Mouse (Mus musculus): Measurements from ENCODE around the gene Nkx2-3.
A peak's percentile ranks its signal among the peaks of the same experiment; 100 is the strongest.

The Nkx2-3 gene

GRCm38 (mm10) chr19:43605666-43606551, 6.2 kb upstream of the Nkx2-3 start:
- no peak for DNase-seq

GRCm38 (mm10) chr19:43606552-43607530, 5.3 kb upstream of the Nkx2-3 start:
- no peak for DNase-seq

DNA sequence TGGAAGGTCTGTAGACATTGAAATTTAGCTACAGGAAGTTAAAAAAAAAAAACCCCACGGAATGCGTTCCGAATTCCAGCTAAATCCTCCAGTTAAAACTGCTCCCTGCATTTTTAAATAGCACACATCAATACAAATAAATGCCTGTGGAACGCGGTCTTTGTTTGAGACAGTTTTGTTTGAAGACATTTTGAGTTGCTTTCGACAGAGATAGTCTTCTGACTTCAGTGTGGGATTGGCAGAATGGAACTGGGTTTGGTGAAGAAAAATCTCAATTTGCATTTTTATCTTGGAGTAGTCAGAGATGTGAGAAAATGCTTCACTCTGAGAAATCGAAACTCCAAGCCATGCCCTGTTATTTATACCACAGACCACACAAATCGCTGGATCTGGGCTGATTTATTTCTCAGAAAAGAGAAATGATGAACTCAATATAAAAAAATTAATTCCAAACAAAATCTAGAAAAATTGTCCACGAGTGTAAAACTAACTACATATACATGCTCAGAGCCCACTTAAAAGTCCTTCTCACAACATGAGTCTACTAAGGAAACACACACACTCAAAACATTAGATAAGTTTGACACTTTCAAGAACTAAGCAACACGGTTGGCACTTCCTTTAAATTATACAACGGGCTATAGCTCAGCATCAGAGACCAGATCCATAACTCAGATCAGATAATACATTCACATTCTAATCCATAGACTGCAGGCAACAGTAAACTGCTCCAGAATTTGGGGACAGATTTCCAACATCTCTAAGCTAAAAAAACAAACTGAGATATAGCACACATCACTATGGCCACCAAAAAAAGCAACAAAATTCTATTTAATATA, 4.1 kb upstream of the Nkx2-3 start:
- DNase-seq: no peak

- DNase-seq: no peak
Measured at GRCm38 (mm10) chr19:43608711-43609457, 3.2 kb upstream of the Nkx2-3 start.

DNA sequence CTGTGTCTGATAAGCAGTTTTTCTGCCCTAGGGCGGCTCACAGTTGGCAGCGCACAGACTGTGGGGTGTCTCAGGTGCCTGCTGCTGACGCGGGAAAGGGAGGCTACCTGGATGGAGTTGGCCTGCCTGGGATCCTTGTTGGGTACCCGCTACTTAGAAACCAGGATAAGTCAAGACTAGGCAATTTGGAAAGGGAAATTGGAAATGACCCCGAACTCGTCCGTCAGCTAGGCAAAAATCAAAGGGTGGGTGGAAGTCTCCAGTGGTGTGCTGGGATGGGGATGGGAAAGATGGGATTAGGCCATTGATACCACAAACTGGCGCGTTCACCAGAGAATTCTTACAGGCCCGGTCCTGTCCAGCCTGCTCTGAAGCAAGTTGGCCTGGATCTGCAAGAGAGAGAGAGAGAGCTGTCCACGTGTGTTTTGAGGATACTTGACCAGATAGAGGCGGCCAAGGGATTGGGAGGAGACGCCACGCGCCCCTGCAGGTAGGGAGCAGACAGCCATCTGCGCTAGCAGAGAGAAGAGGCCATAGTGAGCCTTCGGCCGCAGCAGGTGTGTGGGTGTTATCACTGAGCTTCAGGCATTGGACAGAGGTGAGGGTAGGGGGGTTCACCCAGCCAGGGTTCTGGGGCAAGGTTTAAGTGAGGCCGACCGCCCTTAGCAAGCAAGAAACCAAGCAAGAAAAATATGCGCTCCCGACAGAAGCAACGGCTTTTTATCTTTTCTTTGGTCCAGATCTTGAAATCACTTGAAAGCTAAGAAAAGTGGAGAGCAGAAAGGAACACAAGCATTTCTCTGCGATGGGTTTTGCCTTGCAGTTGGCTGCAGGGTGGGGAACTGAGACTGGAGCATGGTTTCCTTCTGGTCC, 2.4 kb upstream of the Nkx2-3 start:
- DNase-seq: no peak

GRCm38 (mm10) chr19:43610341-43610848, 1.7 kb upstream of the Nkx2-3 start:
- DNase-seq: peak; percentile 31

GRCm38 (mm10) chr19:43611110-43611509, 1.0 kb upstream of the Nkx2-3 start:
- no peak for DNase-seq

GRCm38 (mm10) chr19:43611561-43611960, 564 bp upstream of the Nkx2-3 start:
- no peak for DNase-seq

- DNase-seq: no peak
Measured at GRCm38 (mm10) chr19:43612501-43612971, 411 bp downstream of the Nkx2-3 start.

GRCm38 (mm10) chr19:43613293-43614130, 1.4 kb downstream of the Nkx2-3 start:
- DNase-seq: no peak

DNA sequence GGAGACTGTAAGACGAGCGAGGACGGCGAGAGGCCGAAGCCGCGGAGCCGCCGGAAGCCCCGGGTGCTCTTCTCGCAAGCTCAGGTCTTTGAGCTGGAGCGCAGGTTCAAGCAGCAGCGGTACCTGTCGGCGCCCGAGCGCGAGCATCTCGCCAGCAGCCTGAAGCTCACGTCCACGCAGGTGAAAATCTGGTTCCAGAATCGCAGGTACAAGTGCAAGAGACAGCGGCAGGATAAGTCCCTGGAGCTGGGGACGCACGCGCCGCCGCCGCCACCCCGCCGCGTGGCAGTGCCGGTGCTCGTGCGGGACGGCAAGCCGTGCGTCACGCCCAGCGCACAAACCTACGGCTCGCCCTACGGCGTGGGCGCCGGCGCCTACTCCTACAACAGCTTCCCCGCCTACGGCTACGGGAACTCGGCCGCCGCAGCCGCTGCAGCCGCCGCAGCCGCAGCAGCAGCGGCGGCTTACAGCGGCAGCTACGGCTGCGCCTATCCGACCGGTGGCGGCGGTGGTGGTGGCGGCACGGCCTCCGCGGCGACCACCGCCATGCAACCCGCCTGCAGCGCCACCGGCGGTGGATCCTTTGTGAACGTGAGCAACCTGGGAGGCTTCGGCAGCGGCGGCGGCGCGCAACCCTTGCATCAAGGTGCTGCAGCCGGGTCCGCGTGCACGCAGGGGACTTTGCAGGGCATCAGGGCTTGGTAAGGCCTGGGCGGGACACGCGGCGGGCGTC, 2.4 kb downstream of the Nkx2-3 start:
- DNase-seq: peak; percentile 74

DNA sequence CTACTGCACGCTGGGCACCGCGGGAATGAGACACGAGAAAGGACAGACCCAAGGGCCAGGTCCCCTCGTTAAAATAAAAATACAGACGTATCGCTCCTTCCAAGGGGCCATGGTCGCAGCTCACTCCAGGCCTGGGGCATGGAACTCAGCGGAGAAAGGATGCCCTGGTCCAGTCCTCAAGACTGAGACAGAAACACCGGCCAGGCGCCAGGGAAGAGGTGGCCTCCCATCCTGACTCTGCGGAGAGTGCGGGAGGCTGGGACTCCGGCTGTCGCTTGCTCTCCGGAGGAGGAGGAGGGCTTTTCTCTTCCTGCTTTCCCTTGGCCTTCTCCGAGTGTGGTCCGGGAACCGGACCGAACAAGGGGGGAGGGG, 2.9 kb downstream of the Nkx2-3 start:
- DNase-seq: no peak

GRCm38 (mm10) chr19:43615571-43616414, 3.7 kb downstream of the Nkx2-3 start:
- no peak for DNase-seq

- DNase-seq: peak; percentile 34
Measured at GRCm38 (mm10) chr19:43616415-43616861, 4.3 kb downstream of the Nkx2-3 start.

DNA sequence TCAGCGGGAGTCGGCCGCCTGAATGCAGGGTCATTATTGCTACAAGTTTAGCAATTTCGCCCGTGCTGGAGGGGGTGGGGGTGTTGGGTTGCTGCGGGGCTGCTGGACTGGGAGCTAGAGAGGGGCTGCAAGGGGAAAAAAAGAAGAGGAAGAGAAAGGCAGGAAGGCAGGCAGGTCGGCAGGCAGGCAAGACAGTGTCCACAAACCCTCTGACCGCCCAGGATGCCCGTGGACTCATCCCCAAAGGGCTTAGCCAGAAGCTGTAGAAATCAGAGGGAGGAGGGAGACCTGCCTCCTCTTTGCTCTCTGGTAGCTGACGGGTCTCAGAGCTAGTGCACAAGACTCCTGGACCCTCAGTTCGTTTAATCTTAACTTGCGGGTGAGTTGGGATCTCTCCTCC, 4.8 kb downstream of the Nkx2-3 start:
- no peak for DNase-seq

DNA sequence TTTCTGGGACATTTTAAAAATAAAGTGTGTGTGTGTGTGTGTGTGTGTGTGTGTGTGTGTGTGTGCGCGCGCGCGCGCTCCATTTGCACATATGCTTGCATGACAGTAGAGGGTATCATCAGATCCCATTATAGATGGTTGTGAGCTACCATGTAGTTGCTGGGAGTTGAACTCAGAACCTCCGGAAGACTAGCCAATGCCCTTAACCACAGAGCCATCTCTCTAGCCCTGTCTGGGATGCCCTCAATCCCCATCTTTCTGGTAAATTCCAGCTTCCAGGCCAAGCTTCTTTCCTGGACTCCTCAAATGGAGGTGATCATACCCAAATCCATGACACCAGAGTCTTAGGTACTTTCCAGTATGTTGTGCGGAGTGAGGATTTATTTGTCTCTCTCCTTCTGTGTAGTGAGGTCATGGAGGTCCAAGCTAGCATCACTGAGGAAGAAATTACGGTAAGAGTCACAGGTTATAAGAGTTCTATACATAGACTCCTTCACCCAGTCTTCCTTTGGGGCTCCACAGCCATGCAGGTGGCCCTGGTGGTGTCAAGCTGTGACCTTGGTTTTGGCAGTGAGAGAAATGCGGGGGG, 5.7 kb downstream of the Nkx2-3 start:
- DNase-seq: no peak

GRCm38 (mm10) chr19:43618505-43619030, 6.4 kb downstream of the Nkx2-3 start:
- no peak for DNase-seq

Measured in thymus, postnatal 4 days (tissue).